Mouse (Mus musculus): Measurements from ENCODE around the gene Mrpl21.

Gene Mrpl21

DNA sequence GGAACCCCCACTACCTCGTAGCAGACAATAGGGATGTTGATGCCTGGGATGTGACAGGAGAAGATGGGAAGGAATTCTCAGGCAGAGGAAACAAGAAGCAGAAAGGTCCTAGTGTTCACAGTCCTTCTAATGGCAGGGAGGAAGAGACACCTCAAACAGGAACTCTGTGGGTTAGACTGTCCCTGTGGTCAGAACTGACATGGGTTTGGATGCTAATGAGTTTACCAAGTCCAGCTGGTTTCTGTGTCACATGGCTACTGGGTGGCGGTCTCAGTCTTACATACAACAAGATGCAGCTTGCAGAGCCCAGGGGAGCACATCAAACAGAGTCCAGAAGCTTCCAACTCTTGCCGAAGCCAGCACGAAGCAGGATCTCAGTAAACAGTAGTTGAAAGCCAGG lies 21.3 kb downstream of the Mrpl21 start:
- no peak for DNase-seq

DNA sequence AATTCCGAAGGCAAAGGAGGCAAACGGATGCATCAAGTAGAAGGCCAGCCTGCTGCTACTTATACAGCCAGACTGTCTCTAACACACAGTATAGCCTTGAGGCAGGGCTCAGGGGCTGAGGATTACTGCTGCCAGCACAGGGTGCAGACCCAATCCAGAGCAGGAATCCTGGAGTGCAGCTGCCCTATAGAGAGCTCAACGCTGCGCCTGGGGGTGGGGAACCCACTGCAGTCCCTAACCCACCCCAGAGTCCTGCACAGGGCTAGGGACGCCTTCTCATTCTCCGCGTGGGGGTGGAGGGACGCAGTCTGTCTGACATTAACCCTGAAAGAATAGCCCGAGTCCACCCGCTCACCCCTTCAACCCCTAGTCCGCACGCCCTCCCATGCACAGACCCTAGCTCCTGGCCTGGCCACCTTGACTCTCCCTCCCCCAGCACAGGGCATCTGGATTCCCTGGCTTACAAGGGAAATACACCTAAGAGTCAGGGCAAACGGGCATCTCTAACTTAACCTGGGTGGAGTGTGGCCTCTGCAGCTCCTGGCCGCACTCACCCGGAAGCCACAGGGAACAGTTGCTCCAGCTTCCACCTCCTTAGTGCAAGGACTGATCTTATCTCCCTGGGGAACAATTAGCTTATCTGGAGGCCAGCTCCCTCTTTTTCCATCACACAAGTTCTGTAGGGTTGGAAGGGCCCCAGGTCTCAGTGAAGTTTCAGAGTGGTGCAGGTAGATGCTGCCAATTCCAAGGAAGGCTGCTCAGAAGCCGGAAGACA lies 24.7 kb downstream of the Mrpl21 start:
- no peak for DNase-seq

DNA sequence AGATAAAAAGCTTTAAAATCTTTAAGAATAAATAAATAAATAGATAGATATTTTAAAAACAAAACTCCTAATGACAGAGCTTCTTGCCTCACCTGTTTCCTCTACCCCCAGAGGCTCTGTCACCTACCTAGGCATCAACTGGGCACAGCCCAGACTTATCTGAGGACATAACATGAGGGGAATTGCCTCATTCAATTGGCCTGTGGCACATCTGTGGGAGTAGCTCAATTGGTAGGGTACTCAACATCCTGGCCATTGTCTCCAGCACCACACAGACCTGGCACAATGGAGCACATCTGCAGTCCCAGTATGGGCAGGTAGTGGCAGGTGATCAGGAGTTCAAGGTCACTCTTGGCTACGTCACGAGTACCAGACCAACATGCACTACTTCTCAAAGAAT lies 36.6 kb downstream of the Mrpl21 start:
- DNase-seq = no peak

DNA sequence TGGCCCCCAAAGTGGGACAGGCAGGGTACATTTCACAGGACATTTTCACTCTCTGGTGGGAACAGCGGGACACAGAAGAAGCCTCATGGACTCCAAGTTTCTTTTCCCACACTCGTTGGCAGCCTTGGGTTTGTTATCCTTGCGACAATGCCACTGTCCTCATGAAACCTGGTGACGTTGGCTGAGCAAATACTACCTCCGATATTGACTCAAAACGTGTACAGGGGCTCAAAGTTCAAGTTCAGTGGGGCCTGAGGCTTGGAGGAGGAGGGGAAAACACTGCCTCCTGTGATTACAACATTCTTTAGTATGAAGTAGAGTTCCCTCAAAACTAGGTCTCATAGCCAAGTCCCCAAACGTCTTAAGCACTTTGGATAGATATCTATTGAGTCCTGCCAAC lies 37.4 kb downstream of the Mrpl21 start:
- peak; percentile 46 for DNase-seq

DNA sequence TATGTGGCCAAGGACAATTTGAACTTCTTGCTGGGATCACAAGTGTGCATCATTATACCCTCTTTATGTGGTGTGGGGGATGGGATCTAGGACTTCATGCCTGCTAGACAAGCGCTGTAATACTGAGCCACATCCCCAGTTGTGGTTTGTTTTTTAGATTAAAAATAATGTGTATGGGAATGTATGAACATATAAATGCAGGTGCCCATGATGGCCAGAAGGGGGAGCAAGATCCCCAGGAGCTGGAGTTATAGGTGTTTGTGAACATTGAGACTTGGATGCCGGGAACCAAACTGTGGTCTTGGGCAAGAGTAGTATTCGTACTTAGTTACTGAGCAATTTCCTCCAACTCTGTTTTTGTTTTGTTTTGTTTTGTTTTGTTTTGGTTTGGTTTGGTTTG lies 38.1 kb downstream of the Mrpl21 start:
- peak; percentile 20 for DNase-seq

DNA sequence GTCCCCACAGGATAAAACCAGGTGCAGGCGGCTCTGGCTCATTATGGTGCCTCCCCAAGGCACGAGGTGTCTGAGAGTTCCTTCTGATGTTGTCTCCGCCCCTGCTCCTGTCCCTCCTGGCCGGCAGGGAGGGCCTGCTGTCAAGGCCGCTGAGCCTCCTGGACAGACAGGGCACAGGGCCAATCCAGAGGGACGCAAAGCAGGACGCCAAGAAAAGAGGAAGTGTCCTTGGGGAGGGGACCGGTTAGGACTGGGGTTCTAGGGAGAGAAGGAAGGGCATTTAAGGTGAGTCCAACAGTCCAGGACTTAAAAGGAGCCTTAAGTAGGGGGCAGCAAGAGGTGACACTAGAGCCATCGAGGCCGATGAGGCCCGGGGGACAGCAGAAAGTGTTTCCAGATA lies 38.9 kb downstream of the Mrpl21 start:
- peak; percentile 87 for DNase-seq

DNA sequence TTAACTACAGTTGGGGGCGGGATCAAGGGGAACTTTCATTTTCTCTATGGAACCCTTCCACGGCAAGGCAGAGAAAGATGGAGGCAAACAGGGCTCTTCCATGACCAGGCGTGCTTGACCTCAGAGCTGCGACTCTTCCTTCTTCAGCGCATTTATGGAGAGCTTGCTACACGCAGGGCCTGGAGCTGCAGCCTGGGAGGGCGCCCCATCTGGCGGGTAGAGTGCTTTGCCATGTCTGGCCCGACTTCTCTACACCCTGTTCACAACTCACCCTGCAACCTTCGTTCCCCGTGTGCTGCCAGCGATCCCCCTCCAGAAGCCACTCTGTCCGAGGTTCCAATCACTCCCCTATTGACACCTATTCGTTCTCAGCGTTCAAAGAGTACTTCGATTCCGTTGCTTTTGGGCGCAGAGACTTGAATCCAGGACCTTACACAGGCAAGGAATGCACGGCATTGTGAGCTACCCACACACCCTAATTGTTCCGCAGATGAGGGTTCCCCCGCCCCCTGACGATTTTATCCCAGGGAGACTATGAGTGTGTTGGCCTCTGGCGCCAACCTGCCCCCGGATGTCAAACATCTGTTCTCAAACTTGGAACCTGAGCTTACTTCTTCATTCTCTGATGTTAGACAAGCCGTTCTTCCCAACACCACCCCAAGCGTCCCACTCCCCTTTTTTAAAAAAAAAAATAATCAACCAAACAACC lies 39.7 kb downstream of the Mrpl21 start, which contains the start of gene Cpt1a:
Gene Cpt1a, plus strand, starts transcription at position 74 of the 709 bp plus-strand sequence.
- DNase-seq = peak; percentile 69

DNA sequence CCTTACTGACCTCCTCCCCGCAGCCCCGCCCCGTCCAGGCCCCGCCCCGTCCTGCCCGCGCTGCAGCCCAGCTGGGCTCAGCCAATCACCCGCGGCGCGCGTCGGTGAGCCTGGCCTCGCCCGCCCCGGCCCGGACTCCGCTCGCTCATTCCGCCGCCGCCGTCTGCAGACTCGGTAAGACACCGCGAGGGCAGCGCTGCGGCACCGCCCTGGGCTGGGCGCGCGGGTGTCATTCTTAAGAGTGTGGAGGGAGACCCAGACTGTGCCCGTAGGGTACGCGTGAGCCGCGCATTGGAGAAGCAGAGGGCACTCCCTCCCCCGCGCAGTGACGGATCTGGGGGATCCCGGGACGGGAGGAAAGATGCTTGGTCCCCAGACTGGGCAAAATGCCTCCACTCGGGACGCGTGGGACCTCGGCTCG lies 40.5 kb downstream of the Mrpl21 start:
- peak; percentile 91 for DNase-seq

DNA sequence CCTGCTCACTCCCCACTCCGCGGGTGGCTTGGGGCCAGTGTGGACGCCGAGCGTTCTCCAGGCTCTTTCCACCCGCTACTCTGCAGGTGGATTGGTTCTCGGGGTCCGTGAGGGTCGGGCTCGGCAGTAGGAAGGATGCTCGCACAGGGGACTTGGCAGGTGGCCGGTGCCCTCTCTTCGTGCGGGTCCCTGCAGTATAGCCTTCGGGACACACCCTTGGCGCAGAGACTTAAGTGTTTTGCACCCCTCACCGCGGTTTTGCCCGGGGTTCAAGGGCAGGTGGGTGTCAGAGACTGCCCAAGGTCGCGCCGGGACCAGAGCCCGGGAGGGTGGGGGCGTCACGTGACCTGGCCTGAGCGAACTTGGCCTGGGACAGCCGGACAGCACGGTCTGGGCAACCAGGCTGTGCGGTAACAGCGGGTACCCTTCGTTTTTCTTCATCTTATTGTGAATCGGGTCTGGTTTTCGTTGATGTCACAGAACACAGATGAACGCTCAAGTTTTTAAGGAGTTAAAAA lies 41.1 kb downstream of the Mrpl21 start:
- peak; percentile 91 for DNase-seq

DNA sequence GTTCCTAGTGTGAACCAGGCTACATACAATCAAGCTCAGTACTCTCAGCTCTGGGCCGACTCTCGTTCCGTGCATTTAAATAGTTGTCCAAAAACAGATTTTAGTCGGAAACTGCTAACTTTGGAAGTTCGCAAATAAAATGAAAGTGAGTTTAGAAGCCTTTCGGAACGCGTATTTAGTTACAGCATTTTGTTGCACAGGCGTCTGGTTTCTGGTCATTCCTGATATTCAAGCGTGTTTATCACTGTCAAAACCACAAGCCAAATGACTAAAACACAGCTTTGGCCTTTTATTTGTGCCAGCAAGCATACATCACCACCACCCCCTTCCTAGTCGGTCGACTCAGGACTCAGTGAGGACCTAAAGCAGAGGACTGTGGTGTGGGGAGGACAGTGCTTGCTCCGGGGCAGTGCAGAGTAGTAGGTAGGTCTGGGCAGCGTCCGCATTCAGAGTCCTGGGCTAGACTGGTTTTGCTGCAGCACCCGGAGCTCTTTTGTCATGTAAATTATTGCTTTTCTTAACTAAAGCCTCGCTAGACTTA lies 41.6 kb downstream of the Mrpl21 start:
- DNase-seq = peak; percentile 55

DNA sequence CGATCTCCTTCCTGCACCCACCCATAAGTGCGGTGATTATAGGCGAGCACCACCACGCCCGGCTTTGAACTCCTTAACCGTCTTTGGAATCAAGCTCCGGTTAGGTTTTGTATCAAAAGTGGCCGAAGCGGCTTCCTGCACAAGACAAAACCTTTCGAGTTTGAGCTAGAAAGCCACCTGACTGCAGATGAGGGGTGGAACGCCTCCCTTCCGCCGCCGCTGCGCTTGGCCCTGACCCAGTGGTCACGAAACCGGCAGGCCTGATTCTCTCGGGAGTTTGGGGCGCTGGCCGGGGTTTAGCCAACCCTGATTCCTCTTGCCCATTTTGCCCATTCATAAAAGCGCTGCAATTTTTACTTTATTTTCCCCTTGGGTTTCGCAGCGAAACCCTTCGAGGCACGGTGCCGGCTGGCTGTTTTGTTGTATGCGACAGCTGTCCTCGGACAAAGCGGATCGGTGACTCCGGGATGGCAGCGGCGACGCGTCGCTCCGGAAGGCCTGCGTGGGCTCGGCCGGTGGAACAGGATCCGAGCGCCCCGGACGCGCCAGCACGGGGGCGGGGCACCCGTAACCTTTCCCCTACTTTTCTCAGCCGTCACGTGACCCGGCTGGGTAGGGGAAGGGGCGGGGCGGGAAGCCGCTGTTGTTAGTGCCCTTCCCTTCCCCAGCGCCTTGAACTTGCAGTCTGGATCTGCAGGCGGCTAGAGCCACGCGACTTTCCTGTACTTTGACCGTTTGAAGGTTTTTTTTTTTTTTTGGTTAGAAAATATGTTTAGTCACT lies 42.4 kb downstream of the Mrpl21 start:
- peak; percentile 96 for DNase-seq

DNA sequence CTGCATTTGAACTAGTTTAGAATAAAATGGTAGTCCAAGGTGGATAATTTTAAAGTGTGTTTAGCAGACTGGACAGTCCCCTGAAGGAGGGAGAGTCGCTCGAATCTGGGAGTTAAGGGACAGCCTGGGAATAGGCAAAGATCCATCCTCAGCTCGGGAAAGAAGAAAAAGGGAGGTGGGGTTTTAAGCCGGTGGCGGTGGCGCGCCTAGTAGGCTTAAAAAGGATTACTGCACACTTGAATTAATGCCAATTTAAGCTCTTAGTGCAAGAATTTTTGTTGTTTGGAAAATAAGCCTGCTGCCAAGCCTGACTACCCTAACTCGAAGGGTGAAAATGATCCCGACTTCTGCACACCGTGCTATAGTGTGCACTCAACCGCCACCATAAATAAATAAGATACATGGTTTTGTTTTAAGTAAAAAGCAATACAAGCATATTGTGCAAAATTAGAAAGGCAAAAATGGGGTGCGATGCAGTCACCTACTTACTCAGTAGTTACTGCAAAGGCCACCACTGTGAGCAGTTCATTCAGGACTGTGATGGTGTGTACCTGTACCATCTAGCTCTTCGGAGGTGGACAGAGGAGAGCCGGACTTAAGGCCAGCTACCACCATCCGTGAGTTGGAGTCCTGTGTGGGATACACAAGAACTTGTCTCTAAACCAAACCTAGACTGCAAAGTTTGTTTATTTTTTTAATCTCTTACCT lies 43.2 kb downstream of the Mrpl21 start:
- DNase-seq = no peak

DNA sequence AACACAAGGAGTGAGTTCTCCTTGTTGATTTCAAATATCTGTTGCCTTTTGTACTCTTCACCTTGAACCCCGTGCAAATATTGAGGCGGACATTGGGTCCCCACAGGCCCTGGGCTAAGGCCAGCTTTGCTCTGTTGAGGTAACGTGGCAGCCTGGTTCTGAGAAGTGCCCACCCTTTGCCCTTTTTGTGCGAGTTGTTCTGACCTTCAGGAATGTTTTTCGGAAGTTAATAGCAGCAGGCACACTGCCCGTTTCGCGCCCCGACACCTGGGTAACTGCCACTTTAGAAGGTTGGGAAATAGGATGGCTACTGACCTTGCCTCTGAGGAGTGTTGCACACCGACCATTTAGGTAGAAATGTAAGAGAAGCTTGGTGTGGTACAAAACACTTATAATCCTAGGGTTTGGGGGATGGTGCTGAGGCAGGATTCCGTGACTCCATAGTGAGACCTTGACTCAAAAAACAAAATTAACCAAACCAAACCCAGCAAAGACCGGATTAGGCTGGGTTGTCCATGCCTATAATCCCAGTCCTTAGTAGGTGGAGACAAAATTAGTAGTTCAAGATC lies 43.9 kb downstream of the Mrpl21 start:
- peak; percentile 93 for DNase-seq

DNA sequence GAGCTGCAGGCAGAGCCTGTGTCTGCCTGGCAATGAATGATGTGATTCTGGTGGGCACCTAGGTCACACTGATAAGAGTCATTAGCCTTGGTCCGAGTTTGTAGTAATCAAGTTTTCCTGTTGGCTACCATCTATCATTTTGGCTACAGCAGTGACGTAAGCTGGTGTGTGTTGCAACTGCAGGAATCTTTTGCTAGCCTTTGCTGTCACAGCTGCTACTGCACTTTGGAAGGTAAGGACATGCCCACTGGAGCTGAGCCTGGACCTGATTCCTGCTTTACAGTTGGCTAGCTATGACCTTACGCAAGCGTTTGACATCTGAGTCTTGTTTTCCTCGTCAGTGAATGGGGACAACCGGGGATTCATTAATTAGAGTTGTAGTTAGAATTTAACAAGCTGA lies 50.5 kb downstream of the Mrpl21 start:
- DNase-seq = peak; percentile 96

DNA sequence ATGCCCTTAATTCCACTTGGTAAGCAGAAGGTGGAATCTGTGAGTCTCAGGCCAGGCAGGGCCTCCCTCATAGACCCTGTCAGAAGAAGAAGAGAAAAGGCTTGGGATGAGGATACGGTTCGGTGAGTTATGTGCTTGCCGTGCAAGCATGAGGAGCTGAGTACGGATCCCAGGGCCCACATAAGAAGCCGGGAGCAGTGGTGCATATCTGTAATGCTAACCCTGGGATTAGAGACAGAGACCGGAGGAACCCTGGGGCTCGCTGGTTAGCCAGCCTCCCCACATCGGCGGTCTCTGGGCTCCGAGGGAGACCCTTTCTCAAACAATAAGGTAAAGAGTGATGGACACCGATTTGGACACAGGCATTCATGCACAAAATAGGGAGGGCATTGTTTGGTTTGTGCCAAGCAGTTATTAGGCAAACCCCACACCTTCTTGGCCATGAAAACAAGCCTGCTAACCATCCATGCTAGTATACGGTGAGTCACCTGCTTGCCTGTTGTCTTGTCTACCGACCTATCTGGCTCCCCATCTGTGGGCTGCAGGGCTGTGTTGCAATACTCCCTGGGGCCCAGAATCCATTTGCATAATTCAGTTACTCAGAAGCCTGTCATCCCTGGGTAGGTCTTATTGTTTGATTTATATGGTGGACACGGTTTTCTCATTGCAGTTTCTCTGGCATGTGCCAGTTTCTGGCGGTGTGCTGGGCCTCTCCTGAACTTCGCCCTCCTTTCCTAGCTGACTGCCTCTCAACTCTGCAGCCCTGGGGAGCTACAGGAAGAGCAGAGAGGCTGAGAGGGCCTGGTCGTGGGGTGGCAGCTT lies 51.2 kb downstream of the Mrpl21 start:
- peak; percentile 86 for DNase-seq

DNA sequence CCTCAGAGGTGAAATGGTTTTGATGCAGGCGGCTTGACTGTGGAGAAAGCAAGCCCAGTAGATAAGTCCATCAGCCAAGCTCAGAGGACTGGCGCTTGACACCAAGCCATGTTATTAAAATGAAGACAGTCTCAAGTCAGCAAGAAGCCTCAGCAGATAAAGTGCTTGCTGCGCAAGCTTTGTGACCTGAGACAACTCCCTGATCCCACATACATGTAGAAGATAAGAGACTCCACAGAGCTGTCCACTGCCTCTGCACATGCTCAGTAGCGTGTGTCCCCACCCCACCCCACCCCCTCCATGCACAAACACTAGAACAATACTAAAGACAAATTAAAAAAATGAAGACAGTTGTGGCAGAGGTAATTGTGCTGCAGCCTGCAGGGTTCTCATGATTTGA lies 51.8 kb downstream of the Mrpl21 start:
- DNase-seq = no peak

DNA sequence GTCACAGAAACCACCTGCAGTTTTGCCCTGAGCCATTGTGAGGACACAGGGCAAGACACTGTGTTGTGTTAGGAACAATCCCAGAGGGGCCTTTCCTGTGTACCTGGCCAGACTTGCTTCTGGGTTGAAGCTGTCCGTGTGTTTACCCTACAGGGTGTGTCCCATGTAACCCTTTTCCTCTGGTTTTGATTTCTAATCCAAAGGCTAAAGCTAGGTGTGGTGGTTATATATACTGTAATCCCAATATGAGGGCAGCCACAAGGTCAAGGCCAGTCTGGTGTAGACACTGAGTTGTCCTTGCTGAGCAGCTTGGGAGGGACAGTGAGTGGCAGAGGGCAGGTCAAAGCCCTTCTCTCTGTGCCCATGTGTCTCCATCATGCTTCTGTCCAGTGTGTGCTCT lies 53.2 kb downstream of the Mrpl21 start:
- DNase-seq = no peak

DNA sequence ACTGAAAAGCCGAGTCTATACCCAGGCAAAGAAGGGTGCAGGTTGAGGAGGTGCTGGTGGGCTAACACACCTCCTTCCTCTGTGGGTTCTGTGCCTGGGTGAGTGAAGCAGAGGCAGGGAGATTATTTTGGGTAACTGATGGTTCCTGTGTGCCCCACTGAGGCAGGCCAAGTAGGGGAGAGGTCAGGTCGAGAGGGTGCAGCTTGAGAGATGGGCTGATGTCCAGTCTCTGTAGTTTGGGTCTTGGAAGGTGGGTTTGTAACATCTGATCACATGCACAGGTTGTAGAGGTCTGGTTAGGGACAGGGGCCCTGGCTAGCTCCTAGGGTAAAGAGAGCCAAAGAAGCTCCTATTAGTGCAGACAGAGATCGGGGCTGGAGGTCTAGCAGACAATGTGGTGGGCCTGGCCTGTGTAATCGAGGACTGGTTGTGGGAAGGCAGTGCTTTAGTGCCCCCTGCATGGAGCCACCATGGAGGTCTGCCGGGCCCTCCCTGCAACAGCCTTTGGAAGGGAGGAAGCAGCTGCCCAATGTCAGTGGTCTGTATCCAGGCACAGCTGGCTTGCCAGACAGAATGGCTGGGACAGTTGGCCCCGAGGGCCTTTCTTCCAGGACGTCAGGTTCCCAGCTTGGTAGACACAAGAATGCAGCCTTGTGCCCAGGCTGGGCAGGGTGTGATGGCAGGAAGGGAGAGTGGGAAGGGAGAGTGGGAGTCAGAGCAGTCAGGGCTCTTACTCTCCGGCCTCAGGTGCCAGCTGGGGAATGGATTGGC lies 54.0 kb downstream of the Mrpl21 start:
- DNase-seq = no peak

DNA sequence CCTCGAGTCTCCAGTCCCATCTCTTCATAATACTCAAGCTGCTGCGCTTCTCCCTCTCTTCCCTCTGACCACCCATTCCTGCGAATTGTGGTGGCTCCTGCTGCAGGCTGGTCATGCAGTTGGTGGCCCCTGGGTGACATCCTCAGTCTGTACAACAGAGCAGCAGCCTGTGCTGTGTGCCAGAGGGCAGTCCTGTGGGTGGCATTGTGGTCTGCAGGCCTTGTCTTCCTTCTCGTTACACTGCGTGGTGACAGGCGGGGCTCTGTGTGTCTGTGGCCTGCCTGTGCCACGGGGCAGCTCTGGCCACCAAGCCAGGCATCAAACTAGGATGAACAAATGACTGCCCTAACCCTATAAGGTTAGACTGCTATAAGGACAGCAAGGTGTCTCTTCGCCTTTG lies 56.5 kb downstream of the Mrpl21 start:
- no peak for DNase-seq

DNA sequence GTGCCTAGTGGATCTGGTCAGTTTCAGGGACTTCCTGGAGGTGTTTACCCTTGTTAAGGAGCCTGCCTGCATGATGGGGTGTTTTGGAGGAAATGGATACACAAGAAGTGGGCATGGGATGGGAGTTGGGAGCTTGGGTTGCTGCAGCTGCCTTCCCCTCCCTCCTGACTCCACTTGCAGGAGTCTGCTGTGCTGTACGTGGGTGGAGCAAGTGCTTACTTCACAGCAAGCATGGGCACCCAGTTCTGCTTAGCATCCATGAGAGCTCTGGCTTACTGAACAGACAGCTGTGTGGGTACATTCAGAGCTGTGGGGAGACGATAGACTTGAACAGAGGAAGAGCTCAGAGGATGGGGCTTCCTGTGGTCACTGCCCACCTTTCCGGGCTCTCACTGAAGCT lies 58.3 kb downstream of the Mrpl21 start:
- DNase-seq = no peak

All from kidney, adult 9 months (tissue).